Mouse (Mus musculus): ENCODE results near the gene Rnf41. TPM values are rescaled to one million over a fixed set of nuclear protein-coding genes. Genes with fewer than 3 reads are reported as not detected.

Gene Rnf41
- polyA plus RNA-seq (2015; fragmentation: Nextera tagmentation; extraction: Ambion mirVana), result 41.4 and 42.7 TPM in 2 replicates

DNA sequence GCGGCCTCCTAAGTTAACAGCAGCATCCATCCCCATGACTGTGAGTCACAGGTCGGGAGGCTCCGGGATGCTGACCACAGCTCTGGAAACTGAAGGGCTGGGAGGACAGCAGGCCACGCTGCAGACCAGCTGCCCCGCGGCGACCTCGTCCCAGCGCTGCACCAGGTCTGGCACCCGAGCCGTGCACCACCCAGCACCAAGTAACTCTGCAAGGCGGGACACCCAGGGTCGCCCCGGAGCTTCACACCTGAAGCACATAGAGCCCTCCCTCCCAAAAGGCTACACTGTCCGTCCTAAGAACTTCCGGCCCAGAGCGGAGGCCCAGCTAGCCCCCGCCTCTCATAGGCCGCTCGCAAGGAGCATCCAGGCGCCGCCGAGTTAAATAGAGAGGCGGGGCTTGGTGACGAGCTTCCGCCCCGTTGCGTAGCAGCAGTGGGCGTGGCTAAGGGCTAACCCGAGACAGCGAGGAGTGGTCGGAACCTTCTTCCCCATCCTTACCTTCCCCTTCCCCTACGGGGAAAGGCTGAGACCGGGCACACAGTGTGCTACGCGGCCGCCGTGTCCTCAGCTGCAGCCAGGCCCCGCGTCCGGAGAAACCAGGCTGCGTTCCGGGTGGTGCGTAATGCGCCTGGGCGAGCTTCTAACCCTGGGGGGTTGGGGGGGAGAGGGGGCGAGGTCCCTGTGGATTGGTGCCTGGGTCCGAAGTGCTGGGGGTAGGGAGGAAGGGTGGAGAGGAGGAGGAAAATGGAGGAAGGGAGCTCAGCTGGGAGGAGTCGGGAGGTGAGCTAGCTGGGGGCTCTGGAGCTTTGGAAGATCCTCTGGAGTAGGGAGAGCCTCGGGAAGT is at the start of gene Rnf41, which contains the start of gene Nabp2:
Gene Rnf41, plus strand, starts transcription at position 447 of the 844 bp plus-strand sequence.
Gene Nabp2, minus strand, starts transcription at position 282 of the 844 bp plus-strand sequence.
- peak within 1 kb of the TSS; percentile 96 for H3K4me2 ChIP-seq (ENCODE audit: low read depth, low read length)
- H3K27ac ChIP-seq (ENCODE audit: low read length), result peak within 1 kb of the TSS; percentile 95
- H3K27me3 ChIP-seq (ENCODE audit: control insufficient read depth, insufficient read depth, low read depth, low read length), result no peaks in the 10 kb centered on the region
- H3K9me3 ChIP-seq (ENCODE audit: control insufficient read depth, low read length), result no peaks in the 10 kb centered on the region
- peaks cover 4% of the 10 kb centered on the region for H3K36me3 ChIP-seq (ENCODE audit: control insufficient read depth, insufficient read depth, low read length)
- peaks cover 26% of the 10 kb centered on the region for H3K4me1 ChIP-seq (replicated peaks; ENCODE audit: control insufficient read depth, insufficient read depth, low read length)
- ATAC-seq (ENCODE audit: low read depth), result peak; percentile 93
- H3K4me3 ChIP-seq (ENCODE audit: low read length), result peak within 1 kb of the TSS; percentile 76
- WGBS, result under 1% methylated on average over 50 of the region's 50 CpGs
- peak within 1 kb of the TSS; percentile 89 for H3K9ac ChIP-seq (ENCODE audit: low read length)

DNA sequence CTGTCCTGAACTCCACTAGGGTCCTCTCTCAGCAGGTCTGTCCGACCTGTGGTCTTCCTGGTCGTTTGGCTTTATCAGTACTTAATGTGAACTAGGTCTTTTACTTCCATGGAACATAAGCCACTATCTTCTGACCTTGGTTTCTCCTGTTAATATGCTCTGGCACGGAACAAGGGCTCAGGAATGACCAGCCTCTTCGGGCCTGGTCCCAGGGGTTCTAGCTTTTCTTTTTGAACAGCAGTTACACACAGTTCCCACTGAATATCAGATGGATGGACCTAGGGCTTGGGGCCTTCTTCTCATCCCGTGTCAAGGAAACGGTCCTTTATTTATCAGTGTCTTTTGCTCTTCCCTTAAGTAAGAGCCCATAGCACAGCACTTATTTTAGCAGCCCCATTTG is 49.6 kb upstream of the Rnf41 start:
- no peak overlapping the region for H3K27ac ChIP-seq (ENCODE audit: low read length)
- H3K9me3 ChIP-seq (ENCODE audit: control insufficient read depth, low read length), result no peaks in the 10 kb centered on the region
- no peaks in the 10 kb centered on the region for H3K27me3 ChIP-seq (ENCODE audit: control insufficient read depth, insufficient read depth, low read depth, low read length)
- no peak overlapping the region for H3K4me2 ChIP-seq (ENCODE audit: low read depth, low read length)
- H3K4me1 ChIP-seq (replicated peaks; ENCODE audit: control insufficient read depth, insufficient read depth, low read length), result no peaks in the 10 kb centered on the region
- 84% methylated on average over 6 of the region's 6 CpGs for WGBS
- no peak overlapping the region for H3K9ac ChIP-seq (ENCODE audit: low read length)
- ATAC-seq (ENCODE audit: low read depth), result no peak
- H3K4me3 ChIP-seq (ENCODE audit: low read length), result no peak overlapping the region
- H3K36me3 ChIP-seq (ENCODE audit: control insufficient read depth, insufficient read depth, low read length), result peaks cover 45% of the 10 kb centered on the region

DNA sequence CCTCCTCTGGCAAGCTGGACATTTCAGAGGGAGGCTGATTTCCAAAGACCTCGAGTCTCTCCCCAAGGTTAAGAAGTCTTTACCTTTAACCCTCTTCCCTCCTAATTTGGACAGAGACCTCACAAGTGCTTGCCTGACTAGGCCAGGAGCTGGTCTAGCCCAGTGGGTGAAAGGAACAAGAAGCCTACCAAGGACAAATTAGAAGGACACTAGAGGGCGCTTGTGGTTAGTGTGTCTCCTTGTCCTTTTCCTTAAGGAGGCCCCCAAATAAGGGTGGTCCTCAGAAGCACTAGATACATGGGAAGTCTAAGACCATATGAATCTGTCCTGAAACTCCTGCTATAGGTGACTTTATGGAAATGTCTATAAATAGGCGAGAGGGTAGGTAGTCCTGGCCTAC is 48.9 kb upstream of the Rnf41 start:
- Histone ChIP-seq H3K27ac (ENCODE audit: low read length) (no peak overlapping the region), H3K4me1 (replicated peaks; ENCODE audit: control insufficient read depth, insufficient read depth, low read length) (peaks cover 2% of the 10 kb centered on the region), H3K36me3 (ENCODE audit: control insufficient read depth, insufficient read depth, low read length) (peaks cover 42% of the 10 kb centered on the region), H3K4me2 (ENCODE audit: low read depth, low read length) (no peak overlapping the region), H3K9me3 (ENCODE audit: control insufficient read depth, low read length) (no peaks in the 10 kb centered on the region), H3K9ac (ENCODE audit: low read length) (no peak overlapping the region), H3K27me3 (ENCODE audit: control insufficient read depth, insufficient read depth, low read depth, low read length) (no peaks in the 10 kb centered on the region), H3K4me3 (ENCODE audit: low read length) (no peak overlapping the region)
- WGBS, result 43% methylated on average over 3 of the region's 3 CpGs
- peak; percentile 50; the same call in 1 of the 2 replicates for ATAC-seq (ENCODE audit: low read depth)

DNA sequence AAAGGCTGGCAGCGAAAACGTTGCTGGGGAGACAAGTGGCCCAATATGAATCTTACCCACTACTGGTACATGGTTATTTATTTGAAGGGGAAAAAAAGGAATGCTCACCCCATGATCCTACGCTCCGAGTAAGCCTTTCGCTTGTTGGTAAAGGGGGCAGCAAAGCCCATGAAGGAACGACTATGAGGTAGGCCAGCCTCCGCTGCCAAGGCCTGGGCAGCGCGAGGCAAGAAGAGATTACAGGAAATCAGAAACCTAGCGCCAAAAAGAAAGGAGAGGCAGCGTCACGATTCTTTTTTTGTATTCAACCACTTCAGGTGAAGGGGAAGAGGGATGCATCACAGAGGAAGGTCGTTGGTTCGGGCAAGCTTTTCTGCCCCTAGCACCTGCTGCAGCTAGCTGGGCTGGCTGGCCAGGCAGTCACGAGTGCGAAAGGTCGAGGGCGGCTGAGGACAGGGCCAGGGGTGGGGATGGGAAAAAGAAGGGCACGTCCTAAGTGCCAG is 43.5 kb upstream of the Rnf41 start:
- peak overlapping the region; percentile 79 for H3K4me2 ChIP-seq (ENCODE audit: low read depth, low read length)
- H3K9me3 ChIP-seq (ENCODE audit: control insufficient read depth, low read length), result no peaks in the 10 kb centered on the region
- 16% methylated on average over 19 of the region's 19 CpGs for WGBS
- H3K36me3 ChIP-seq (ENCODE audit: control insufficient read depth, insufficient read depth, low read length), result peaks cover 8% of the 10 kb centered on the region
- peak overlapping the region; percentile 79 for H3K9ac ChIP-seq (ENCODE audit: low read length)
- peak overlapping the region; percentile 96 for H3K27ac ChIP-seq (ENCODE audit: low read length)
- peak overlapping the region; percentile 76 for H3K4me3 ChIP-seq (ENCODE audit: low read length)
- H3K27me3 ChIP-seq (ENCODE audit: control insufficient read depth, insufficient read depth, low read depth, low read length), result no peaks in the 10 kb centered on the region
- H3K4me1 ChIP-seq (replicated peaks; ENCODE audit: control insufficient read depth, insufficient read depth, low read length), result peaks cover 14% of the 10 kb centered on the region
- no peak for ATAC-seq (ENCODE audit: low read depth)

DNA sequence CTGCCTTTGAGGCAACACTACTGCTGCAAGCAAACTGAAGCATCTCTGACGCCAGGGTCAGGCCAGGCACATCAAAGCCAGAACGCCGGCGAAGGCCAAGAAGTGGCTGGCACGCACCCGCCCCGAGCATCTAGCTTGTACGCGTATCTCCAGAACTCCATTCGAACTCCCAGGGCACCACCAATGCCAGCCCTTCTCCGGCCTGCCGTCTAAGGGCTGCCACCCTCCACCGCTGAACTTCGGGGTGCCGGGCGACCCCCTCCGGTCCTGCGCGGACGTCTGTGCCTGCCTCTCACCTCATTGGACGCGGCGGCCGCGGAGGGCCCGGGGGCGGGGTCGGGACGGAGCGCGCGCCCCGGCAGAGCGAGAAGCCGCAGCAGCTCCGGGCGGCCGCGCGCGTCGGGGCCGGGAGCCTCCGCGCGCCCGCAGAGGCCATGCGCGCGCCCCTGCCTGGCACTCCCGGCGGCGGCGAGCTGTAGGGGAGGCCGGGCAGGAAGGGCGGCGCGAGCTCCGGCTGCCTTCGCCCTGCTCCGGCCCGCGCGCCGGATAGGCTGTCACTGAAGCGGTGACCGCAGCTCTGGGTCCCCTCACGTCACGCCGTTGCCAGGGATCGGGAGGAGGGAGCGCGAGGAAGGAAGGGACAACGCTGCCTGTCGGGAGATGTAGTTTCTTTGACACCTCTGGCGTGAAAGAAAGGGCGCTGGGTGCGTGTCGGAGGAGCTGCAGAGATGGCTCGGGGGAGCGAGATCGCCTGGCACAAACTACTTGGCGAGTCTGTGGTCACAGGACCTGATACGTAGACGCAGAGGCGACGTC is 42.8 kb upstream of the Rnf41 start, which contains the start of gene Coq10a:
Gene Coq10a, minus strand, starts transcription at position 596 of the 816 bp plus-strand sequence.
- peaks cover 4% of the 10 kb centered on the region for H3K36me3 ChIP-seq (ENCODE audit: control insufficient read depth, insufficient read depth, low read length)
- H3K27ac ChIP-seq (ENCODE audit: low read length), result peak within 1 kb of the TSS; percentile 96
- H3K4me1 ChIP-seq (replicated peaks; ENCODE audit: control insufficient read depth, insufficient read depth, low read length), result peaks cover 14% of the 10 kb centered on the region
- no peaks in the 10 kb centered on the region for H3K27me3 ChIP-seq (ENCODE audit: control insufficient read depth, insufficient read depth, low read depth, low read length)
- no peaks in the 10 kb centered on the region for H3K9me3 ChIP-seq (ENCODE audit: control insufficient read depth, low read length)
- under 1% methylated on average over 81 of the region's 87 CpGs for WGBS
- H3K4me3 ChIP-seq (ENCODE audit: low read length), result peak within 1 kb of the TSS; percentile 76
- H3K4me2 ChIP-seq (ENCODE audit: low read depth, low read length), result peak within 1 kb of the TSS; percentile 79
- ATAC-seq (ENCODE audit: low read depth), result peak; percentile 97
- H3K9ac ChIP-seq (ENCODE audit: low read length), result peak within 1 kb of the TSS; percentile 79

DNA sequence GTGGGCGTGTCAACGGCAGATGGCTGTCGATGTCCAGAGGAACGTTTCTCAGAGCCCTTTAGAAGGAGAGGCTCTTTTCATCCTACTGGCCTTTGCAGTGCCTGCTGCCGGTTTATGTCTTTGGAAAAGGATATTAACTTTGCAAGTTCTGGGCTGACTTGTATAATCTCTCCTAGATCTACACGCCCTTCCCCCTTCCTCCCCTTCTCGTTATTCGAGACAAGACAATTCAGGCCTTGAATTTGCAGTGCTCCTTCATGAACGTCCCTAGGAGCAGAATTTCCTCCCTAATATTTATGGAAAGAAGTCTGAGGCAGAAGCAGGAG is 42.3 kb upstream of the Rnf41 start:
- no peaks in the 10 kb centered on the region for H3K9me3 ChIP-seq (ENCODE audit: control insufficient read depth, low read length)
- no peaks in the 10 kb centered on the region for H3K27me3 ChIP-seq (ENCODE audit: control insufficient read depth, insufficient read depth, low read depth, low read length)
- peak overlapping the region; percentile 79 for H3K9ac ChIP-seq (ENCODE audit: low read length)
- peaks cover 4% of the 10 kb centered on the region; the same call in 1 of the 2 replicates for H3K36me3 ChIP-seq (ENCODE audit: control insufficient read depth, insufficient read depth, low read length)
- WGBS, result 3% methylated on average over 9 of the region's 9 CpGs
- peak overlapping the region; percentile 76 for H3K4me3 ChIP-seq (ENCODE audit: low read length)
- no peak for ATAC-seq (ENCODE audit: low read depth)
- H3K4me2 ChIP-seq (ENCODE audit: low read depth, low read length), result peak overlapping the region; percentile 79
- H3K4me1 ChIP-seq (replicated peaks; ENCODE audit: control insufficient read depth, insufficient read depth, low read length), result peaks cover 14% of the 10 kb centered on the region
- H3K27ac ChIP-seq (ENCODE audit: low read length), result peak overlapping the region; percentile 96

DNA sequence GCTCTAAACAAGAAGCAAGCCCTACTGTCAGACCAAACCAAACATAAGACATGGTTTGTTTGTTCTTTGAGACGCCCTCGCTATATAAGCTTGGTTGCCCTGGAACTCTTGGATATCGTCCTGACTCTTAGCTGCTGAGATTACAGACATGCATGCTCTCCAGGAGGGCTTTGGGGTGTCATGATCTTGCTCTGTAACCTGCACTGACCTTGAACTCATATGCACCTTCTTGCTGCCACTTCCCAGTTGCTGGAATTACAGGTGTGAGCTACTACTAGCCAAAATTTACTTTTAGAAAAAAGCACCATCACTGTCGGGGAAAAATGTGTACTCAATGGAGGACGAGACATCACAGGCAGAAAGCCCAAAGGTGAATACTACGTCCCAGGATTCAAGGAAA is 41.9 kb upstream of the Rnf41 start:
- Histone ChIP-seq H3K9ac (ENCODE audit: low read length) (peak overlapping the region; percentile 79), H3K4me3 (ENCODE audit: low read length) (peak overlapping the region; percentile 76), H3K9me3 (ENCODE audit: control insufficient read depth, low read length) (no peaks in the 10 kb centered on the region), H3K4me1 (replicated peaks; ENCODE audit: control insufficient read depth, insufficient read depth, low read length) (peaks cover 14% of the 10 kb centered on the region), H3K27ac (ENCODE audit: low read length) (peak overlapping the region; percentile 96), H3K36me3 (ENCODE audit: control insufficient read depth, insufficient read depth, low read length) (no peaks in the 10 kb centered on the region), H3K27me3 (ENCODE audit: control insufficient read depth, insufficient read depth, low read depth, low read length) (no peaks in the 10 kb centered on the region), H3K4me2 (ENCODE audit: low read depth, low read length) (peak overlapping the region; percentile 79)
- no peak for ATAC-seq (ENCODE audit: low read depth)
- WGBS, result 63% methylated on average over 6 of the region's 6 CpGs

DNA sequence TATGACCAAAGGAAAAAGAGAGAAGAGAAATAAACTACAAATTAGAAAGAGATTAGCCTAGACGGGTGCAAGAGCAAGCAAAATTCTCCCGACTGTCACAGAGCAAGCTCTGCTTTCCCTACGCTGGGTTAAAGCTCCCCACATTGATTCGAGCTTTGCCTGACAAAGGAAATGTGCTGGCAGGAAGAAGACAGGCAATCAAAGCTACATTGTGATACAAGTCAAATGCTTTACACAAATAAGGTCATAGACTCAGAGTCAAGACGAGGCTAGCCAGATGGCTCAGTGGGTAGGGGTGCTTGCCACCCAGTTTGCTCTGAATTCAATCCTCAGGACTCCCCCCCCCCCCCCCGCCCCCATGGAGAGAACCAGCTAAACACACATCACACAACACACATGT is 41.4 kb upstream of the Rnf41 start:
- no peaks in the 10 kb centered on the region for H3K27me3 ChIP-seq (ENCODE audit: control insufficient read depth, insufficient read depth, low read depth, low read length)
- no peaks in the 10 kb centered on the region for H3K9me3 ChIP-seq (ENCODE audit: control insufficient read depth, low read length)
- H3K9ac ChIP-seq (ENCODE audit: low read length), result no peak overlapping the region
- no peak overlapping the region for H3K27ac ChIP-seq (ENCODE audit: low read length)
- H3K4me3 ChIP-seq (ENCODE audit: low read length), result no peak overlapping the region
- ATAC-seq (ENCODE audit: low read depth), result no peak
- peaks cover 14% of the 10 kb centered on the region for H3K4me1 ChIP-seq (replicated peaks; ENCODE audit: control insufficient read depth, insufficient read depth, low read length)
- no peak overlapping the region for H3K4me2 ChIP-seq (ENCODE audit: low read depth, low read length)
- 64% methylated on average over 5 of the region's 6 CpGs for WGBS
- no peaks in the 10 kb centered on the region for H3K36me3 ChIP-seq (ENCODE audit: control insufficient read depth, insufficient read depth, low read length)

DNA sequence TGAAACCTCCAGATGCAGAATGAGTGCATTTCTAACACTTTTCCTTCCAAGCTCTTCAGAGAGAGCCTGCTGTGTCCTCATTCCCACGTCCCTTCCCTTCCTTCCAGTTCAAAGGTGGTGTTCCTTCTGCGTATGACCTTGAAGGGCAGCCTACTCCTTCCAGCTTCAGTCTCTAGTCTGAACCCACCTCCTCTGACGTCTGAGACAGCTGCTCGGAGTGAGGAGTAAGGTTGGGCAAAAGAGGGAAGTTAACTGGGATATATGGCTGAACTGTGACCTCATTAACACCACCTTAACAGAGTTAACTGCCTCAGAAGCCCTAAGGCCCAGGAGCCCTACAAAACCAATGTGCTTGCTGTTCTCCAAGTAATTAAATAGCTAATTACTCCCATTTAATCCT is 40.9 kb upstream of the Rnf41 start:
- WGBS, result 53% methylated on average over 4 of the region's 4 CpGs
- no peak for ATAC-seq (ENCODE audit: low read depth)
- Histone ChIP-seq H3K36me3 (ENCODE audit: control insufficient read depth, insufficient read depth, low read length) (no peaks in the 10 kb centered on the region), H3K27me3 (ENCODE audit: control insufficient read depth, insufficient read depth, low read depth, low read length) (no peaks in the 10 kb centered on the region), H3K4me2 (ENCODE audit: low read depth, low read length) (no peak overlapping the region), H3K9ac (ENCODE audit: low read length) (no peak overlapping the region), H3K9me3 (ENCODE audit: control insufficient read depth, low read length) (no peaks in the 10 kb centered on the region), H3K4me3 (ENCODE audit: low read length) (no peak overlapping the region), H3K27ac (ENCODE audit: low read length) (no peak overlapping the region), H3K4me1 (replicated peaks; ENCODE audit: control insufficient read depth, insufficient read depth, low read length) (peaks cover 14% of the 10 kb centered on the region)
